Mouse (Mus musculus) thymus, postnatal 25 days (tissue): ENCODE data around the gene Agpat2.
A peak's percentile ranks its signal among the peaks of the same experiment; 100 is the strongest.

Experiments used
- DNase-seq: peaks from one replicate; pipeline ENCODE4 v3.0.0; 2022

The Agpat2 gene

GRCm38 (mm10) chr2:26594934-26595724 lies 9.1 kb downstream of the Agpat2 start:
- DNase-seq, result no peak

DNA sequence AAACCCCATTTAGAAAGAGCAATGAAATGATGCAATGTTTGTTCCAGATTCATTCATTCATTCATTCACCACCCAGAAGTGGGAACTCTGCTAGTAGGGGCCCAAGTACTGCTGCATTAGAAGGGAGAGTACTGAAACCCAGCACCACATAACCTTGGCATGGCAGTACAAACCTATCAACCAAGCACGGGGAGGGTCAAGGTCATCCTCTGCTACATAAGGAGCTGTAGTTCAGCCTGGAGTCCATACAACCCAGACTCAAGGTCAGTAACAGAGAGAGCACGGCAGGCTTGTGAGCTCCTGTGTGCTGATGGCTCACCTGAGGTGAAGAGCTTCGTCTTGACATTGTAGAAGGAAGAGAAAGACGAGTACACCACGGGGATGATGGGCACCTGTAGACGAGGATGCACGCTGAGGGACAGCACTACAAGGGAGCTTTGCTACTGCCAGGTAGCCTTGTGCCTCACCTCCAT lies 9.7 kb downstream of the Agpat2 start:
- DNase-seq, result no peak

DNA sequence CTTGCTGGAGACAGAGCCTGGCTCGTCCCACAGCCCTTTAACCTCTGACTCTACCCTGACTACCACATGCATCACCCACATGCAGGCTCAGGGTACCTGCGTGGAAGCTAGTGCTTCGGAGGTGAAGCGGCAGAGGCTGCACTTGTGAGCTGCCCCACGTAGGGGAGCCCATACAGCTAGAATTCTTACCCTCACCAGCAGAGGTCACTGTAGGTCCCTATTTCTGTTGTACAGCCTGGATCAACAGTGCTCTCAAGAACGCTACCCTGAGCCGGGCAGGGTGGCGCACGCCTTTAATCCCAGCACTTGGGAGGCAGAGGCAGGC lies 10.2 kb downstream of the Agpat2 start:
- DNase-seq, result peak; percentile 77

GRCm38 (mm10) chr2:26593211-26594021 lies 10.8 kb downstream of the Agpat2 start:
- DNase-seq, result no peak

DNA sequence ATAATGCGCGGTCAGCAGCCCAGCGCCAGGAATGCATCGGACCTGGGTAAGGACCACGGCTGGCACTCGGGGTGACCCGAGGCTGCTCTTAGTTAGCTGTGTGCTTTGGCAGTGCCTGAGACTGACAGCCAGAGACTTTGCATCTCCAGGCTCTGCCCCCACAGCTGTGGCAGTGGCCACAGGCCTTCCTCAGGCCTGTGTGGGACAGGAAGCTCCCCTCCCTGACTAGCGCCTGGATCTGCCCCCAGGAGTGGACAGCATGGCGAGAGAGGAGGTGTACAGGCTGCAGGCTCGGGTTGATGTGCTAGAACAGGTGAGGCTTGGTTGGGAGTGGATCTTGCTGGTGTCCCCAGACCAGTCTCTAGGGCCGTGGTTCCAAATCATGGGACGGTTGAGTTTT lies 12.8 kb downstream of the Agpat2 start:
- DNase-seq, result no peak

DNA sequence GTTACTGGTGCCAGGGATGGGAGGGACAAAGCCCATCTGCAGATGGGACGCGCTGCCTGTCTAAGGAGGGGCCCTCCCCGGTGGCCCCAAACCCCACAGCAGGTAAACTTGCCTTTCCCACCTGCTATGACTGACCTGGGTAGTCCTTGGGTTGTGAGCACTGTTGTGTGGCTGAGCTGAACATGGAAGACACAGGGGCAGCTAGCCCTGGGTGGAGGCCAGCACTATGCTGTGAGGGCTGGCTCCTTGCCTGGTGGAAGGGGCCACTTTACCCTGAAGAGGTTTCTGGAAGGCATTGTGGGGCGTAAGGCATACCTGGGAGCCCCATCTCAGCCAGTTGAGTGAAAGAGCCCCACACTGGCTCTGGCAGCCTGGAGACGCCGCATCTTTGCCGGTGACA lies 13.3 kb downstream of the Agpat2 start:
- DNase-seq, result no peak

DNA sequence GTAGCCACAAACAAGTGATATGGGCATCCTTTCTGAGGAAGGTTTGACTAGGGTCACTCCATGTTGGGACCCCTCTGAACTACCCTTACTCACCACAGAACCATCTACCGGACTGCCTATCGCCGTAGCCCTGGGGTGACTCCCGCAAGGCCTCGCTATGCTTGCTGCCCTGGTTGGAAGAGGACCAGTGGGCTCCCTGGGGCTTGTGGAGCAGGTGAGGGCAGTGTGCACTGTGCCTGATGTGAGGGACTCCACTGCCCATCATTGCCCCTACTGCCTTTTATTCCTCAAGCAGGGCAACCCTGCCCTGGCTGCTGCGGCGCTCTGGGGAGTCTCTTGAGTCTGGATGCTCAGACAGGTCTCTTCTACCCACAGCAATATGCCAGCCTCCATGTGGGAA lies 13.9 kb downstream of the Agpat2 start:
- no peak for DNase-seq

GRCm38 (mm10) chr2:26589284-26589683 lies 14.9 kb downstream of the Agpat2 start:
- DNase-seq, result no peak

DNA sequence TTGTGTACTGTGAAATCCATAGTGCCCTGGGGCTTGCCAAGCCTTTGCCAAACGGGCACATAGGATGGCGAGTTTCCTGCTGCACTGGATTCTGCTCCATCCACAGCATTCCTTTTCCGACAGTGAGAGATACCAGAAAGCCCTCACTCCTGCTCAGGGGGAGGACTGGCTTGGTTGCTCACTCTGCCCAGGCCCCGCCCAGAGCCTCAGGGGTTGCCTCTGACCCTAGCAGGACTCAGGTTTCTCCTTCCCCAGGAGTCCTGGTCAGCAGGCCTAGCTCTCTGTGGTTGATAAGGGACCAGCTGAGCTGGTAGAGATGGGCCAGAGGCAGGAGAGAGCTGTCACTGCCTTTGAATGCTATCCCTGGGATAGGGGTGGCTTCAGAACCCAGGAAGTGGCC lies 15.6 kb downstream of the Agpat2 start:
- no peak for DNase-seq

GRCm38 (mm10) chr2:26587044-26587405 lies 17.2 kb downstream of the Agpat2 start:
- peak; percentile 39 for DNase-seq

DNA sequence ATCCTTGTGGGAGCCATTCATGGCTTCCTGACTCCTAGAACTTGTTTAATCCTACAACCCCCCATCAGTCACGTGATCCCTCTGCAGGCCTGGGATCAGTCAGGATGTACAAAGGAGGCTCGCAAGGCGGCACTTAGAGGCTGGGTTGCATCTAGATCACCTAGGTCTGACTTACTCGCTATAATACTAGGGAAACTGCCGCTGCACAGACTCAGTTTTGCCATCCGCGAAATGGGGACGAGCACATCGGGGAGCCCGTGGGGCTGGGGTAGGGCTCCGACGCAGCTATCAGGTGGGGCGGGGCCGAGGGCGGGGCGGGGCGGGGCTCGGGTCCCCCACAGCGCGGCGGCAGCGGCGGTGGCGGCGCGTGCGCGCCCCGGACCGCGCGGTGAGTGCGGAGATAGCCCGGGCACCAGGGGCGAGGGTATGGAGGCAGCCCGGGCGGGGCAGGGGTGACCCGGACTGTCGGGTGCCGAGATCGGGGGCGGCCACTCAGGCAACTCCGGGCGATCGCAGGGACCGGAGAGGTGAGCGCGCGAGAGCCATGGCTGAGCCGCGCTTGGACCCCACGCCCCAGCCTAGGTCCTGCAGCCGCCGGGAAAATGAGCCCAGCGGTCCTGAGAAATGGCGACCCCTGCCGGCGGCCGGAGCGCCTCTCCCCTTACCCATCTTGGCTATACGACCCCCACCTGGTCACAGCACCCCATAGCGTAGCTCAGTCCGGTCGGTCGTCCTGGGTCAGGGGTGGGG lies 17.7 kb downstream of the Agpat2 start, which contains the start of gene Gm20532:
Gene Gm20532, plus strand, starts transcription at position 346 of the 750 bp plus-strand sequence.
- peak; percentile 73 for DNase-seq

DNA sequence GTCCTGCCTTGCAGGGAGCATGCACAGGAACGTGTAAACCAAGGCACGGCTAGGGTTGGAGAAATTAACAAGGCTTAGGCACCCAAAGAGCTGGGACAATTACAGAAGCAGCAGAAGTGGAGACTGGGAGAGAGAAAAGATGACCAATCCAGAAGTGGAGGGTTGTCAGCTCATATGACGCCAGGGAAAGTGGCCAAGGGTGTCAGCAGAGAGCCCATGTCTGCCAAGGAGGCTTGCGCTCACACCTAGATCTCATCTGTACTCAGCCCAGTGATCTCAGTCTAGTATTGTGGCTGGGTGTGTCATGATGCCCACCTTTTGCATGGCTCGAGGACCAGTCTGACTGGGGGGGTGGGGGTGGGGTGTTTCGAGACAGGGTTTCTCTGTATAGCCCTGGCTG lies 18.5 kb downstream of the Agpat2 start:
- DNase-seq, result no peak

GRCm38 (mm10) chr2:26583640-26584039 lies 20.6 kb downstream of the Agpat2 start:
- DNase-seq, result no peak

- no peak for DNase-seq
Measured at GRCm38 (mm10) chr2:26582741-26583140, 21.5 kb downstream of the Agpat2 start.

- no peak for DNase-seq
Measured at GRCm38 (mm10) chr2:26582203-26582602, 22.0 kb downstream of the Agpat2 start.

DNA sequence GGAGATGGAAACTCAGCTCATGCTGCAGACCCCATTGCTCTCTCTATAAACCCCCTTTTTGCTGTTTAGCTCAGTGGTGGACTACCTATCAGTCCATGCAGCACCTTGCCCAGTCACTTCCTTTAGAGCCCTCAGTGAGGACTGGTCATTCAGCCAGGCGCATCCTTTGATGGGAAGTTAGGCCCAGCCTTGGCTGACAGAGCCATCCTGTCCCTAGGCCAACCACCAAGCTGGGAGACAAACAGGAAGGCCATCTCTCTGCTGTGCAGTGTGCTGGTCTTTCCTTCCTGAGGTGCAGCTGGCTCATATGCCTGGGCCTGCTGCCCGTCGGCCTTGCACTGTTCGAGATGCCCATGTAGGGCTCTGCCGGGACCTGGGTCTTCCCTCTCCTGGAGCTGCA lies 23.5 kb downstream of the Agpat2 start:
- DNase-seq, result no peak

DNA sequence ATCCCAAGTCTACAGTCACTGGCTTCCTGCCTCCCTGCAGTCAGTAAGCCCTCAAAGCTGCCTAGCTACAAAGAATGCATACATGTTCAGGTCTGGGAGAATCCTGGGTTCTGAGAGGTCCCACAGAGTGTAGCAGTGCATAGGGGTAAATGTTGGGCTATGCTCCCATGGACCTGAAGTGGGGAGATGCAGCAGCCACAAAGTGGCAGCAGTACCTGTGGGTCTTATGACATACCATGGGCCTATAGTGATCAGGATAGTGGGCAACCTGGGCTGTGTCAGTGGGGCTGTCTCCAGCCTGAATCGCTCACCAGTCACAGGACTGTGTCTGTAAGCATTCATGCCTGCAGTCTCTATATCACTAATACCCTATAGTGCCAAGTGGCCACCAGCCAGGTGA lies 24.5 kb downstream of the Agpat2 start, which contains the start of gene Egfl7:
Gene Egfl7, plus strand, starts transcription at position 301 of the 400 bp plus-strand sequence.
- no peak for DNase-seq

DNA sequence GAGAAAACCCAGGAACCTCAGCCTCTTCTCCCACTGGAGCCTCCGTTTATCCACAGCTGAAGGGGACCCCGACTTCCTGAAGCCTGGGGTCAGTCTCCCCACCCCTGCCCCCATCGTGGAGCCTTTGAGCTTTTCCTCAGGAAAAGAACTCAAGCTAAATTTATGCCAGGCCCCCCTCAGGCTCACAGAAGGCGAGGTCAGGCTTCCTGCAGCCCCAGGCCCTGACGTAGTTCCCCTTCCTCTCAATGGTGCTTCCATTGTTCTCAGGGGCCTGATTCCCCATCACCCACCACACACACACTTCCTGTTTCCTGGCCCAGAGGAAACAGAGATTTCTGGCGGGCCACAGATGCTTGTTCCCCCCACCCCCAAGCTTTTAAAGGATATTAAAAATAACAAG lies 25.8 kb downstream of the Agpat2 start:
- peak; percentile 20 for DNase-seq

DNA sequence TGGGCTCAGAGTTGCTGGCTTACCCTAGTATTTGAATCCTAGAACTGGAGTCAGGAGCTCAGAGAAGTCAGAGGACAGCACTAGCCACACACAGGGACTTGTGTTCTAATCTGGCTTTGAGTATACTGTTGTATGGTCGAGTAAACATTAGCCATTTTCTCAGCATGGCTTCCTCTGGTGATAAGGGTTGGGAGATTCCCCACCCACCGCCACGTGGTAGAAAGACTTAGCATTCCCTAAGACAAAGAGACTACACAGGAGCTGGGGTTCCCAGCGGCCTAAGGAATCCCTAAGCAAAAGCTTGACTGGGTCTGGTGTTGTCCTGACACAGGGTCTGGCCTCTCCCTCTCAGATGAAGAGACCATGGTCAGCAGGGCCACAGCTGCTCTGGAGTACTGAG lies 27.8 kb downstream of the Agpat2 start:
- DNase-seq, result no peak

- no peak for DNase-seq
Measured at GRCm38 (mm10) chr2:26575865-26576264, 28.4 kb downstream of the Agpat2 start.

- DNase-seq, result no peak
Measured at GRCm38 (mm10) chr2:26575378-26575777, 28.8 kb downstream of the Agpat2 start.

- DNase-seq, result no peak
Measured at GRCm38 (mm10) chr2:26574862-26575261, 29.4 kb downstream of the Agpat2 start.

GRCm38 (mm10) chr2:26573807-26574206 lies 30.4 kb downstream of the Agpat2 start:
- DNase-seq, result no peak
